Mouse (Mus musculus) CH12.LX (cell line): ENCODE measurements around the gene Smoc1.

Experiments
- CHD2 ChIP-seq: IDR thresholded peaks from 2 replicates; pipeline ENCODE4 v1.6.1; 2011; ENCODE audit warnings: low read length, improper control_type of control experiment
- EP300 ChIP-seq: IDR thresholded peaks from 2 replicates; pipeline ENCODE4 v1.6.1; 2011; ENCODE audit warnings: low read length, improper control_type of control experiment
- POLR2AphosphoS2 ChIP-seq: IDR thresholded peaks from 2 replicates; pipeline ENCODE4 v1.6.1; 2011; ENCODE audit warnings: low read depth, low read length, improper control_type of control experiment
- ZNF384 ChIP-seq: IDR thresholded peaks from 2 replicates; pipeline ENCODE4 v1.6.1; 2012; ENCODE audit warnings: low read depth, low read length, improper control_type of control experiment, inconsistent platforms

- TF ChIP-seq POLR2AphosphoS2, result no peak
- no peak for TF ChIP-seq EP300
- TF ChIP-seq ZNF384, result no peak
- TF ChIP-seq CHD2, result no peak
Observed at GRCm38 (mm10) chr12:81081031-81081430, 54.4 kb downstream of the Smoc1 start.
